Mouse (Mus musculus) embryonic facial prominence, embryonic 13.5 days (tissue): Measurements from ENCODE around the gene Xpot. TPM values are rescaled to one million over a fixed set of nuclear protein-coding genes. Genes with fewer than 3 reads are reported as not detected.

Experiments
- microRNA-seq: library from miRNA; unstranded; fragments of <30 nt; microRNA quantifications from one replicate; pipeline ENCODE4, GENCODE M21; 2016
- polyA plus RNA-seq: library from polyadenylated mRNA; unstranded; fragments of >200 nt; fragmentation: Nextera tagmentation; extraction: Ambion mirVana; gene quantifications from 2 replicates; pipeline ENCODE4 v1.2.1, GENCODE M21; 2015

Xpot gene
- polyA plus RNA-seq, 1 experiment from 2014 or later, result 48.1 TPM

Small RNAs within 50 kb of the gene (microRNA-seq; reads per million reads assigned to microRNA genes)
- not detected for gene Gm24330

Other genes with a start within 250 kb of the Xpot start
- gene Rassf3, start 150.0 kb downstream of the Xpot start, polyA plus RNA-seq, result 17.7 and 20.8 TPM in 2 replicates
- gene Tbk1, start 39.5 kb downstream of the Xpot start, polyA plus RNA-seq, result 32.3 and 35.9 TPM in 2 replicates
- gene D930020B18Rik, start 15.3 kb upstream of the Xpot start, polyA plus RNA-seq, result 0.76 and 2.4 TPM in 2 replicates
- 3.1 and 3.2 TPM in 2 replicates for gene BC048403, start 113.6 kb upstream of the Xpot start, polyA plus RNA-seq